Mouse (Mus musculus) kidney, postnatal 36 days (tissue): ENCODE data around the gene Xkrx.
A peak's percentile ranks its signal among the peaks of the same experiment; 100 is the strongest.
"Not testable (repeated sequence)": the region's sequence is repeated elsewhere in the genome, so short reads cannot be mapped to it uniquely, and the experiment has no call there.

Experiments used
- DNase-seq, 2 experiments: peaks; one replicate each; pipeline ENCODE4 v3.0.0; 2021 to 2022; ENCODE audit warnings: mixed read lengths in 2 of 2

Gene Xkrx

GRCm38 (mm10) chrX:134162043-134162720, at the start of gene Xkrx:
Gene Xkrx, minus strand, starts transcription at chrX:134162076.
- no peak for DNase-seq

GRCm38 (mm10) chrX:134211151-134211642, 49.3 kb upstream of the Xkrx start:
- DNase-seq = no peak

- DNase-seq = no peak
Observed at GRCm38 (mm10) chrX:134208491-134208890, 46.6 kb upstream of the Xkrx start.

GRCm38 (mm10) chrX:134187201-134187600, 25.3 kb upstream of the Xkrx start, which contains the start of gene Arl13a:
Gene Arl13a, plus strand, starts transcription at chrX:134187501.
- not testable (repeated sequence) for DNase-seq

GRCm38 (mm10) chrX:134174699-134175098, 12.8 kb upstream of the Xkrx start:
- no peak for DNase-seq

GRCm38 (mm10) chrX:134170584-134170983, 8.7 kb upstream of the Xkrx start:
- no peak for DNase-seq

- no peak for DNase-seq
Observed at GRCm38 (mm10) chrX:134163484-134163883, 1.6 kb upstream of the Xkrx start.

GRCm38 (mm10) chrX:134162826-134163225, 950 bp upstream of the Xkrx start:
- no peak for DNase-seq

- no peak for DNase-seq
Observed at GRCm38 (mm10) chrX:134160442-134160841, 1.4 kb downstream of the Xkrx start.

GRCm38 (mm10) chrX:134158151-134158550, 3.7 kb downstream of the Xkrx start:
- no peak for DNase-seq

- DNase-seq = no peak
Observed at GRCm38 (mm10) chrX:134141986-134142385, 19.9 kb downstream of the Xkrx start.

- DNase-seq = no peak
Observed at GRCm38 (mm10) chrX:134141551-134141950, 20.3 kb downstream of the Xkrx start.

GRCm38 (mm10) chrX:134140024-134140423, 21.9 kb downstream of the Xkrx start:
- DNase-seq = no peak

GRCm38 (mm10) chrX:134133821-134134220, 28.1 kb downstream of the Xkrx start:
- DNase-seq = no peak

GRCm38 (mm10) chrX:134132295-134132694, 29.6 kb downstream of the Xkrx start:
- DNase-seq = peak in 1 of 2 experiments; percentile 38

GRCm38 (mm10) chrX:134128549-134128948, 33.3 kb downstream of the Xkrx start:
- no peak for DNase-seq

- no peak for DNase-seq
Observed at GRCm38 (mm10) chrX:134116417-134116816, 45.5 kb downstream of the Xkrx start.

- no peak for DNase-seq
Observed at GRCm38 (mm10) chrX:134111767-134112166, 50.1 kb downstream of the Xkrx start.

- no peak for DNase-seq
Observed at GRCm38 (mm10) chrX:134102641-134103040, 59.2 kb downstream of the Xkrx start.
